Mouse (Mus musculus) myocyte (in vitro differentiated cells): ENCODE data around the gene Hoxb9. TPM values are rescaled to one million over a fixed set of nuclear protein-coding genes. Genes with fewer than 3 reads are reported as not detected.

Experiments
- H3K27me3 ChIP-seq: one replicate; pipeline ENCODE4 v1.6.1; 2011; ENCODE audit not compliant: control insufficient read depth, insufficient read depth, insufficient read length
- H3K36me3 ChIP-seq: one replicate; pipeline ENCODE4 v1.6.1; 2011; ENCODE audit not compliant: control insufficient read depth, insufficient read depth
- H3K4me2 ChIP-seq: one replicate; pipeline ENCODE4 v1.6.1; 2011; ENCODE audit warnings: low read depth, control low read depth
- H3K4me3 ChIP-seq: one replicate; pipeline ENCODE4 v1.5.1; 2011; ENCODE audit warnings: mild to moderate bottlenecking, control low read depth, moderate library complexity
- H3K79me2 ChIP-seq: one replicate; pipeline ENCODE4 v1.6.1; 2011; ENCODE audit not compliant: control insufficient read depth, insufficient read depth
- H3ac ChIP-seq: one replicate; pipeline ENCODE4 v1.6.1; 2011; ENCODE audit not compliant: control insufficient read depth, insufficient read length
- CEBPB ChIP-seq: IDR thresholded peaks from 2 replicates; pipeline ENCODE4 v1.6.1; 2011; ENCODE audit warnings: mild to moderate bottlenecking, moderate library complexity; ENCODE audit not compliant: poor library complexity, insufficient read depth, severe bottlenecking
- E2F4 ChIP-seq: IDR thresholded peaks from one replicate; pipeline ENCODE4 v1.6.1; 2011; ENCODE audit warnings: mild to moderate bottlenecking, control low read depth, moderate library complexity; ENCODE audit not compliant: insufficient read depth
- MAX ChIP-seq: IDR thresholded peaks from one replicate; pipeline ENCODE4 v1.6.1; 2011; ENCODE audit warnings: low read depth, mild to moderate bottlenecking, control low read depth
- MYOD1 ChIP-seq, 3 experiments: IDR thresholded peaks; one replicate each; pipeline ENCODE4 v1.6.1; 2011; ENCODE audit warnings: control low read depth in 2 of 3, low read depth in 2 of 3, mild to moderate bottlenecking in 2 of 3, moderate library complexity in 1 of 3; ENCODE audit not compliant: insufficient read length in 2 of 3, control insufficient read depth in 1 of 3
- MYOG ChIP-seq, 3 experiments: IDR thresholded peaks; one replicate each; pipeline ENCODE4 v1.6.1; 2011; ENCODE audit warnings: control low read depth in 2 of 3, low read depth in 2 of 3, mild to moderate bottlenecking in 2 of 3; ENCODE audit not compliant: insufficient read length in 2 of 3, control insufficient read depth in 1 of 3, insufficient read depth in 1 of 3
- POLR2A ChIP-seq: IDR thresholded peaks from one replicate; pipeline ENCODE4 v1.6.1; 2011; ENCODE audit warnings: low read depth, mild to moderate bottlenecking, control low read depth, moderate library complexity; ENCODE audit not compliant: insufficient read length
- POLR2AphosphoS2 ChIP-seq: IDR thresholded peaks from one replicate; pipeline ENCODE4 v1.6.1; 2011; ENCODE audit warnings: low read depth, control low read depth; ENCODE audit not compliant: insufficient read length
- REST ChIP-seq: IDR thresholded peaks from one replicate; pipeline ENCODE4 v1.6.1; 2011; ENCODE audit warnings: mild to moderate bottlenecking, control low read depth, moderate library complexity; ENCODE audit not compliant: insufficient read depth, insufficient read length
- SRF ChIP-seq: IDR thresholded peaks from one replicate; pipeline ENCODE4 v1.6.1; 2011; ENCODE audit warnings: low read depth; ENCODE audit not compliant: control insufficient read depth, insufficient read length
- TCF12 ChIP-seq: IDR thresholded peaks from one replicate; pipeline ENCODE4 v1.6.1; 2011; ENCODE audit warnings: mild to moderate bottlenecking, control low read depth; ENCODE audit not compliant: poor library complexity, insufficient read depth, severe bottlenecking
- TCF3 ChIP-seq: IDR thresholded peaks from one replicate; pipeline ENCODE4 v1.6.1; 2011; ENCODE audit warnings: low read depth, control low read depth; ENCODE audit not compliant: insufficient read length
- USF1 ChIP-seq: IDR thresholded peaks from one replicate; pipeline ENCODE4 v1.6.1; 2011; ENCODE audit warnings: low read depth, mild to moderate bottlenecking, control low read depth, moderate library complexity
- polyA plus RNA-seq: library from polyadenylated mRNA; unstranded; fragments of >200 nt; fragmentation: generic; extraction: Trizol; gene quantifications from one replicate; pipeline ENCODE4 v1.2.1, GENCODE M21; 2012; ENCODE audit warnings: missing spikeins

Hoxb9 gene
- polyA plus RNA-seq, 1 experiment, result 0.24 TPM

- Histone ChIP-seq H3K36me3 (no peaks in the 10 kb centered on the region), H3K79me2 (no peaks in the 10 kb centered on the region), H3K4me3 (no peak overlapping the region), H3ac (no peak overlapping the region), H3K27me3 (peaks cover 89% of the 10 kb centered on the region), H3K4me2 (no peak overlapping the region)
- TF ChIP-seq CEBPB (no peak), MYOG (IDR thresholded peaks at IDR 0.05; ENCODE audit: control insufficient read depth in 1 of 3, insufficient read depth in 1 of 3, insufficient read length in 2 of 3, low read depth in 2 of 3) (no peak), TCF12 (no peak), TCF3 (no peak), E2F4 (no peak)
Observed at GRCm38 (mm10) chr11:96322738-96323137, 51.5 kb downstream of the Hoxb9 start.

- Histone ChIP-seq H3K4me2 (no peak within 1 kb of the TSS), H3ac (no peak within 1 kb of the TSS), H3K36me3 (no peaks in the 10 kb centered on the region), H3K27me3 (peaks cover 89% of the 10 kb centered on the region), H3K79me2 (no peaks in the 10 kb centered on the region), H3K4me3 (no peak within 1 kb of the TSS)
- TF ChIP-seq POLR2AphosphoS2 (no peak), E2F4 (no peak), MAX (no peak), SRF (no peak), POLR2A (no peak), USF1 (no peak), MYOD1 (IDR thresholded peaks at IDR 0.05; ENCODE audit: control insufficient read depth in 1 of 3, insufficient read length in 2 of 3, low read depth in 2 of 3) (no peak), MYOG (IDR thresholded peaks at IDR 0.05; ENCODE audit: control insufficient read depth in 1 of 3, insufficient read depth in 1 of 3, insufficient read length in 2 of 3, low read depth in 2 of 3) (no peak), REST (no peak), CEBPB (no peak), TCF3 (no peak), TCF12 (no peak)
Observed at GRCm38 (mm10) chr11:96323154-96323553, 51.9 kb downstream of the Hoxb9 start, which contains the start of gene Hoxb3. Gene Hoxb3, plus strand, starts transcription at chr11:96323326.

GRCm38 (mm10) chr11:96324125-96324524 is 52.9 kb downstream of the Hoxb9 start:
- H3K36me3 ChIP-seq, result no peaks in the 10 kb centered on the region
- H3K4me2 ChIP-seq, result no peak overlapping the region
- no peak overlapping the region for H3K4me3 ChIP-seq
- no peak overlapping the region for H3ac ChIP-seq
- no peaks in the 10 kb centered on the region for H3K79me2 ChIP-seq
- peaks cover 91% of the 10 kb centered on the region for H3K27me3 ChIP-seq
- TF ChIP-seq REST (no peak), POLR2AphosphoS2 (no peak), USF1 (no peak), MAX (no peak), POLR2A (no peak), MYOD1 (IDR thresholded peaks at IDR 0.05; ENCODE audit: control insufficient read depth in 1 of 3, insufficient read length in 2 of 3, low read depth in 2 of 3) (no peak), E2F4 (no peak), CEBPB (no peak), MYOG (IDR thresholded peaks at IDR 0.05; ENCODE audit: control insufficient read depth in 1 of 3, insufficient read depth in 1 of 3, insufficient read length in 2 of 3, low read depth in 2 of 3) (no peak), SRF (no peak), TCF3 (no peak)

DNA sequence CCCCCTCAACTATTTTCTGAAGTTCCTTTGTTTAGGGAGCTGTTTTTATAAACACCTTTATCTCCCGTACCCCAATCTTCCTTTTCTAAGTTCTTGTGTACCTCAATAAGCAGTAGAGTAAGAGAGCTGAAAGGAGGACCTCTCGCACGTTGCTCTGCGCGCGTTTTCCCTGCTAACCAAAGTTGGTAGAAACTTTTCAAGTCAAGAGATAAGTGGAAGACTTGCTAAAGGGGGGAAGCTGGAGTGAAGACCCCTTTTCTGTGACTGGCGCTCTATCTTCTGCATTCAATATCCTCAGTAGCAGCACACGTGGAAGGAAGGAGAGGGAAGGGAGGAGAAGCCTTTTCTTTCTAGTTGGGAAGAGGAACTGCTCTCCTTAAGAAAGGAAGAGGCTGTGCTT is 53.7 kb downstream of the Hoxb9 start:
- no peaks in the 10 kb centered on the region for H3K79me2 ChIP-seq
- peaks cover 90% of the 10 kb centered on the region for H3K27me3 ChIP-seq
- no peak overlapping the region for H3K4me3 ChIP-seq
- H3K36me3 ChIP-seq, result no peaks in the 10 kb centered on the region
- no peak overlapping the region for H3ac ChIP-seq
- H3K4me2 ChIP-seq, result no peak overlapping the region
- TF ChIP-seq MYOG (IDR thresholded peaks at IDR 0.05; ENCODE audit: control insufficient read depth in 1 of 3, insufficient read depth in 1 of 3, insufficient read length in 2 of 3, low read depth in 2 of 3) (no peak), TCF12 (no peak), REST (no peak), POLR2A (no peak), CEBPB (no peak), SRF (no peak), E2F4 (no peak), MAX (no peak), USF1 (no peak), TCF3 (no peak), POLR2AphosphoS2 (no peak), MYOD1 (IDR thresholded peaks at IDR 0.05; ENCODE audit: control insufficient read depth in 1 of 3, insufficient read length in 2 of 3, low read depth in 2 of 3) (no peak)

DNA sequence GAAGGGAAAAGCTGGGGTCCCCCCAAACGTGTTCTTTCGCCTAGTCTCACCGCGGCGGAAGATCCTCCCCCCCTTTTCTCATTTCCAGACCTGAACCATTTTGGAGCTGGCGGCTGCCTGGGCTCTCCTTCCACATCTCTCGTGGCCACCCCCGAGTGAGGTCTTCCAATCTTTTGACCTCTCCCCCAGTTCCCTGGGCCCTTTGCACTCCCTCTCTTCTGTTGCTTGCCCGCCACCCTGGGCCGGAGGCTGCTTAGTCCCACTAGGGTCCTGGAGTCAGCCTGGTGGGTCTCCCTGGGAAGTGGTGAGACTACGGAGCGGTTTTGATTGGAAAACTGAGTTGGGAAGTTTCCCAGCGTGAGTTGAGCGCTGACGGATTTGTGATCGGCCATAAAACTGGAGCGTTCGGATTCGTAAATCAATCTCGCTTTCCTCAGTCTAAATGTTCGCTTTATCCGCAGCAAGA is 54.5 kb downstream of the Hoxb9 start:
- no peak overlapping the region for H3K4me2 ChIP-seq
- peaks cover 91% of the 10 kb centered on the region for H3K27me3 ChIP-seq
- no peaks in the 10 kb centered on the region for H3K79me2 ChIP-seq
- no peak overlapping the region for H3K4me3 ChIP-seq
- TF ChIP-seq POLR2A (no peak), SRF (no peak), CEBPB (no peak), MYOG (IDR thresholded peaks at IDR 0.05; ENCODE audit: control insufficient read depth in 1 of 3, insufficient read depth in 1 of 3, insufficient read length in 2 of 3, low read depth in 2 of 3) (no peak), POLR2AphosphoS2 (no peak), MYOD1 (IDR thresholded peaks at IDR 0.05; ENCODE audit: control insufficient read depth in 1 of 3, insufficient read length in 2 of 3, low read depth in 2 of 3) (no peak), TCF12 (no peak), REST (no peak), TCF3 (no peak), MAX (no peak)
- H3ac ChIP-seq, result no peak overlapping the region
- H3K36me3 ChIP-seq, result no peaks in the 10 kb centered on the region

Other genes with a start within 250 kb of the Hoxb9 start
- gene Gip, start 246.9 kb upstream of the Hoxb9 start, polyA plus RNA-seq, result not detected
- 112 TPM for gene Snf8, start 236.6 kb upstream of the Hoxb9 start, polyA plus RNA-seq
- gene Ube2z, start 206.1 kb upstream of the Hoxb9 start, polyA plus RNA-seq, result 53.6 TPM
- gene Atp5g1, start 195.8 kb upstream of the Hoxb9 start, polyA plus RNA-seq, result 1,235 TPM
- gene Calcoco2, start 159.5 kb upstream of the Hoxb9 start, polyA plus RNA-seq, result not detected
- gene Ttll6, start 137.7 kb upstream of the Hoxb9 start, polyA plus RNA-seq, result not detected
- 0.10 TPM for gene Hoxb13, start 77.1 kb upstream of the Hoxb9 start, polyA plus RNA-seq
- 0.05 TPM for gene Hoxb8, start 10.4 kb downstream of the Hoxb9 start, polyA plus RNA-seq
- gene Hoxb7, start 15.2 kb downstream of the Hoxb9 start, polyA plus RNA-seq, result 0.06 TPM
- gene Hoxb6, start 21.0 kb downstream of the Hoxb9 start, polyA plus RNA-seq, result not detected
- not detected for gene Hoxb5, start 31.9 kb downstream of the Hoxb9 start, polyA plus RNA-seq
- not detected for gene Hoxb4, start 46.8 kb downstream of the Hoxb9 start, polyA plus RNA-seq
- gene Hoxb3, start 51.9 kb downstream of the Hoxb9 start, polyA plus RNA-seq, result not detected
- not detected for gene Hoxb2, start 79.1 kb downstream of the Hoxb9 start, polyA plus RNA-seq
- gene Hoxb1, start 94.3 kb downstream of the Hoxb9 start, polyA plus RNA-seq, result not detected
- gene Skap1, start 193.1 kb downstream of the Hoxb9 start, polyA plus RNA-seq, result 0.02 TPM